Mouse (Mus musculus) left cerebral cortex, adult 2 months (tissue): Measurements from ENCODE around the gene 1700025G04Rik. TPM values are rescaled to one million over a fixed set of nuclear protein-coding genes. Genes with fewer than 3 reads are reported as not detected.

Experiments used
- DNase-seq, 2 experiments: peaks; one replicate each; pipeline ENCODE4 v3.0.0; 2021 to 2022; ENCODE audit warnings: low spot score in 2 of 2, mixed read lengths in 1 of 2; ENCODE audit errors: extremely low spot score in 1 of 2
- H3K27ac ChIP-seq: fragments of 200-600 bp; 2 replicates; pipeline ENCODE4 v1.8.1; 2022
- H3K4me3 ChIP-seq: fragments of 200-600 bp; 2 replicates; pipeline ENCODE4 v1.8.1; 2022
- CTCF ChIP-seq: fragments of 200-600 bp; IDR thresholded peaks from 2 replicates; pipeline ENCODE4 v1.8.1; 2022; ENCODE audit warnings: antibody characterized with exemption, mild to moderate bottlenecking, moderate library complexity
- intact Hi-C: fragments of 180-260 bp; cut with DNase I; formaldehyde crosslinking; loops from one replicate; pipeline ENCODE4 v1.15.1; 2025
- total RNA-seq, 2 experiments: library from RNA; stranded (reverse); gene quantifications; 2 replicates each; pipeline ENCODE4 v1.2.3; 2021

1700025G04Rik gene
- total RNA-seq, 2 experiments from 2014 or later, result 68.1 to 75.8 TPM

GRCm38 (mm10) chr1:152043453-152043852, 46.5 kb downstream of the 1700025G04Rik start:
- Histone ChIP-seq H3K27ac (no peak overlapping the region), H3K4me3 (no peak overlapping the region)
- no peak for TF ChIP-seq CTCF
- no peak for DNase-seq
- intact Hi-C loops, result no loop called here

GRCm38 (mm10) chr1:152042409-152042808, 47.5 kb downstream of the 1700025G04Rik start:
- intact Hi-C loops, result no loop called here
- Histone ChIP-seq H3K4me3 (no peak overlapping the region), H3K27ac (no peak overlapping the region)
- DNase-seq, result no peak
- TF ChIP-seq CTCF, result no peak

GRCm38 (mm10) chr1:152041005-152041404, 48.9 kb downstream of the 1700025G04Rik start:
- intact Hi-C loops, result no loop called here
- H3K4me3 ChIP-seq, result no peak overlapping the region
- H3K27ac ChIP-seq, result no peak overlapping the region
- TF ChIP-seq CTCF, result no peak
- DNase-seq, result no peak

- DNase-seq, result no peak
Observed at GRCm38 (mm10) chr1:152040053-152040452, 49.9 kb downstream of the 1700025G04Rik start.

GRCm38 (mm10) chr1:152039588-152039987, 50.3 kb downstream of the 1700025G04Rik start:
- Histone ChIP-seq H3K27ac (no peak overlapping the region), H3K4me3 (no peak overlapping the region)
- no peak for TF ChIP-seq CTCF
- DNase-seq, result no peak
- intact Hi-C loops, result loop anchor here (2.0 kb wide), 1 partner anchor 329 kb away; no protein-coding TSS in a partner anchor

More at GRCm38 (mm10) chr1:152040053-152040452, 49.9 kb downstream of the 1700025G04Rik start:
- H3K27ac ChIP-seq, result no peak overlapping the region
- intact Hi-C loops, result no loop called here
- H3K4me3 ChIP-seq, result no peak overlapping the region
- TF ChIP-seq CTCF, result no peak

- H3K4me3 ChIP-seq, result no peak overlapping the region
- no peak for TF ChIP-seq CTCF
- intact Hi-C loops, result loop anchor here (2.0 kb wide), 1 partner anchor 331 kb away; no protein-coding TSS in a partner anchor
- H3K27ac ChIP-seq, result no peak overlapping the region
- DNase-seq, result no peak
Observed at GRCm38 (mm10) chr1:152038086-152038485, 51.8 kb downstream of the 1700025G04Rik start.

- no peak for TF ChIP-seq CTCF
- Histone ChIP-seq H3K27ac (no peak overlapping the region), H3K4me3 (no peak overlapping the region)
- DNase-seq, result no peak
- intact Hi-C loops, result no loop called here
Observed at GRCm38 (mm10) chr1:152037589-152037988, 52.3 kb downstream of the 1700025G04Rik start.

- Histone ChIP-seq H3K27ac (no peak overlapping the region), H3K4me3 (no peak overlapping the region)
- intact Hi-C loops, result no loop called here
- no peak for DNase-seq
- TF ChIP-seq CTCF, result no peak
Observed at GRCm38 (mm10) chr1:152034766-152035165, 55.2 kb downstream of the 1700025G04Rik start.

GRCm38 (mm10) chr1:152033731-152034130, 56.2 kb downstream of the 1700025G04Rik start:
- Histone ChIP-seq H3K27ac (no peak overlapping the region), H3K4me3 (no peak overlapping the region)
- intact Hi-C loops, result no loop called here
- DNase-seq, result no peak
- TF ChIP-seq CTCF, result no peak

- H3K4me3 ChIP-seq, result no peak overlapping the region
- H3K27ac ChIP-seq, result no peak overlapping the region
- TF ChIP-seq CTCF, result no peak
- intact Hi-C loops, result no loop called here
- DNase-seq, result no peak
Observed at GRCm38 (mm10) chr1:152032144-152032543, 57.8 kb downstream of the 1700025G04Rik start.

- H3K4me3 ChIP-seq, result no peak overlapping the region
- intact Hi-C loops, result no loop called here
- no peak overlapping the region for H3K27ac ChIP-seq
- TF ChIP-seq CTCF, result no peak
- DNase-seq, result no peak
Observed at GRCm38 (mm10) chr1:152030546-152030945, 59.4 kb downstream of the 1700025G04Rik start.

GRCm38 (mm10) chr1:152028718-152029117, 61.2 kb downstream of the 1700025G04Rik start:
- intact Hi-C loops, result no loop called here
- DNase-seq, result no peak
- no peak for TF ChIP-seq CTCF
- Histone ChIP-seq H3K27ac (no peak overlapping the region), H3K4me3 (no peak overlapping the region)

- Histone ChIP-seq H3K27ac (no peak overlapping the region), H3K4me3 (no peak overlapping the region)
- TF ChIP-seq CTCF, result no peak
- no peak for DNase-seq
- intact Hi-C loops, result no loop called here
Observed at GRCm38 (mm10) chr1:152026762-152027161, 63.2 kb downstream of the 1700025G04Rik start.
